Mouse (Mus musculus) spleen, adult 2 months (tissue): ENCODE measurements around the gene Foxn2.
"Not testable (repeated sequence)": the region's sequence is repeated elsewhere in the genome, so short reads cannot be mapped to it uniquely, and the experiment has no call there.

Experiments
- CTCF ChIP-seq: fragments of 200-500 bp; IDR thresholded peaks from 2 replicates; pipeline ENCODE4 v1.5.1; 2011; ENCODE audit warnings: mild to moderate bottlenecking, inconsistent platforms; ENCODE audit not compliant: insufficient read depth, insufficient read length, insufficient replicate concordance; ENCODE audit errors: extremely low read depth
- POLR2A ChIP-seq: fragments of 200-500 bp; IDR thresholded peaks from 2 replicates; pipeline ENCODE4 v1.6.1; 2011; ENCODE audit warnings: low read depth, low read length, inconsistent platforms

DNA sequence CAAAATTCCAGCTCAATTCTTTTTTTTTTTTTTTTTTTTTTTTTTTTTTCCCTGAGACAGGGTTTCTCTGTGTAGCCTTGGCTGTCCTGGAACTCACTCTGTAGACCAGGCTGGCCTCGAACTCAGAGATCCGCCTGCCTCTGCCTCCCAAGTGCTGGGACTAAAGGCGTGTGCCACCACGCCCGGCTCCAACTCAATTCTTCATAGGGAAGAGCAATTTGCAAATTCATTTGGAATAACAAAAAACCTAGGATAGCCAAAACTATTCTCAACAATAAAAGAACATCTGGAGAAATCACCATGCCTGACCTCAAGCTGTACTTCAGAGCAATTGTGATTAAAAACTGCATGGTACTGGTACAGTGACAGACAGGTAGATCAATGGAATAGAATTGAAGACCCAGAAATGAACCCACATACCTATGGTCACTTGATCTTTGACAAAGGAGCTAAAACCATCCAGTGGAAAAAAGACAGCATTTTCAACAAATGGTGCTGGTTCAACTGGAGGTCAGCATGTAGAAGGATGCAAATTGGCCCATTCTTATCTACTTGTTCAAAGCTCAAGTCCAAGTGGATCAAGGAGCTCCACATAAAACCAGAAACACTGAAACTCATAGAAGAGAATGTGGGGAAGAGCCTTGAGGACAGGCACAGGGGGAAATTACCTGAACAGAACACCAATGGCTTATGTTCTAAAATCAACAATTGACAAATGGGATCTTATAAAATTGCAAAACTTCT, 28.3 kb downstream of the Foxn2 start:
- not testable (repeated sequence) for TF ChIP-seq CTCF, POLR2A
